Mouse (Mus musculus): ENCODE results near the gene Zfp654. TPM values are rescaled to one million over a fixed set of nuclear protein-coding genes. Genes with fewer than 3 reads are reported as not detected.

Zfp654 gene
- polyA plus RNA-seq, 1 experiment from 2014 or later = 4.3 TPM

- Histone ChIP-seq H3K4me3 (ENCODE audit: low read length) (no peak overlapping the region), H3K27ac (ENCODE audit: low read depth, low read length) (no peak overlapping the region), H3K4me1 (ENCODE audit: control insufficient read depth, insufficient read depth, low read depth, low read length) (no peaks in the 10 kb centered on the region), H3K4me2 (ENCODE audit: low read length) (no peak overlapping the region), H3K36me3 (ENCODE audit: control insufficient read depth, insufficient read depth, low read length) (peaks cover 8% of the 10 kb centered on the region), H3K9me3 (ENCODE audit: control insufficient read depth, low read length) (peaks cover 6% of the 10 kb centered on the region), H3K27me3 (replicated peaks; ENCODE audit: control insufficient read depth, insufficient read depth, low read length) (no peaks in the 10 kb centered on the region), H3K9ac (ENCODE audit: low read depth, low read length) (no peak overlapping the region)
- ATAC-seq = no peak
- WGBS = 87% methylated on average over 6 of the region's 6 CpGs
Observed at GRCm38 (mm10) chr16:64758561-64759244, 92.7 kb downstream of the Zfp654 start.

GRCm38 (mm10) chr16:64757666-64758400 is 93.6 kb downstream of the Zfp654 start:
- Histone ChIP-seq H3K36me3 (ENCODE audit: control insufficient read depth, insufficient read depth, low read length) (peaks cover under 1% of the 10 kb centered on the region), H3K27me3 (replicated peaks; ENCODE audit: control insufficient read depth, insufficient read depth, low read length) (no peaks in the 10 kb centered on the region), H3K27ac (ENCODE audit: low read depth, low read length) (no peak overlapping the region), H3K4me3 (ENCODE audit: low read length) (no peak overlapping the region), H3K9ac (ENCODE audit: low read depth, low read length) (no peak overlapping the region), H3K4me2 (ENCODE audit: low read length) (no peak overlapping the region), H3K4me1 (ENCODE audit: control insufficient read depth, insufficient read depth, low read depth, low read length) (no peaks in the 10 kb centered on the region), H3K9me3 (ENCODE audit: control insufficient read depth, low read length) (no peaks in the 10 kb centered on the region)
- 89% methylated on average over 7 of the region's 7 CpGs for WGBS
- ATAC-seq = no peak

- WGBS = 84% methylated on average over 6 of the region's 6 CpGs
- no peak for ATAC-seq
- Histone ChIP-seq H3K4me2 (ENCODE audit: low read length) (no peak overlapping the region), H3K27me3 (replicated peaks; ENCODE audit: control insufficient read depth, insufficient read depth, low read length) (no peaks in the 10 kb centered on the region), H3K9me3 (ENCODE audit: control insufficient read depth, low read length) (no peaks in the 10 kb centered on the region), H3K4me1 (ENCODE audit: control insufficient read depth, insufficient read depth, low read depth, low read length) (no peaks in the 10 kb centered on the region), H3K9ac (ENCODE audit: low read depth, low read length) (no peak overlapping the region), H3K27ac (ENCODE audit: low read depth, low read length) (no peak overlapping the region), H3K36me3 (ENCODE audit: control insufficient read depth, insufficient read depth, low read length) (no peaks in the 10 kb centered on the region), H3K4me3 (ENCODE audit: low read length) (no peak overlapping the region)
Observed at GRCm38 (mm10) chr16:64756321-64756720, 95.1 kb downstream of the Zfp654 start.

DNA sequence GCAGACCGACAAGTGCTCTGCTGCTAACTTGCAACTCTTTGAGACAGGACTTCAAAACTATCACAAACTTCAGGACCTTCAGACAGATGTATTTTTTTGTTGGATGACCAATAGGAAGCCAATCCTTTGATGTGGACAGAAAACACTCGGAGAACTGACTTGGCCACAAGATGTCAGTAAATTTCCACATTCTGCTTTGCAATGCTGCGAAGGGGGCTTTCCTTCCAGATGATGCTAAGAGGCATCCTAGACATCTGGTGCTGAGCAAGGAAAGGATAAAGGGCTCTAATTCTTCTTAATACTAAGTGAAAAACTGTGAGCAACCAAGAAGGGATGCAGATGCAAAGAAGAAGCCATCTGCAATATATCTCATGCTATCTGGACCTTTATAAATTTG is 96.7 kb downstream of the Zfp654 start:
- Histone ChIP-seq H3K4me1 (ENCODE audit: control insufficient read depth, insufficient read depth, low read depth, low read length) (no peaks in the 10 kb centered on the region), H3K4me3 (ENCODE audit: low read length) (no peak overlapping the region), H3K36me3 (ENCODE audit: control insufficient read depth, insufficient read depth, low read length) (no peaks in the 10 kb centered on the region), H3K4me2 (ENCODE audit: low read length) (no peak overlapping the region), H3K9me3 (ENCODE audit: control insufficient read depth, low read length) (no peaks in the 10 kb centered on the region), H3K9ac (ENCODE audit: low read depth, low read length) (no peak overlapping the region), H3K27ac (ENCODE audit: low read depth, low read length) (no peak overlapping the region), H3K27me3 (replicated peaks; ENCODE audit: control insufficient read depth, insufficient read depth, low read length) (no peaks in the 10 kb centered on the region)
- 44% methylated on average over 3 of the region's 3 CpGs for WGBS
- peak; percentile 82 for ATAC-seq

GRCm38 (mm10) chr16:64753990-64754742 is 97.3 kb downstream of the Zfp654 start:
- 59% methylated on average over 3 of the region's 3 CpGs for WGBS
- H3K9ac ChIP-seq (ENCODE audit: low read depth, low read length) = no peak overlapping the region
- H3K4me2 ChIP-seq (ENCODE audit: low read length) = no peak overlapping the region
- H3K4me3 ChIP-seq (ENCODE audit: low read length) = no peak overlapping the region
- H3K4me1 ChIP-seq (ENCODE audit: control insufficient read depth, insufficient read depth, low read depth, low read length) = no peaks in the 10 kb centered on the region
- ATAC-seq = no peak
- H3K27me3 ChIP-seq (replicated peaks; ENCODE audit: control insufficient read depth, insufficient read depth, low read length) = no peaks in the 10 kb centered on the region
- H3K9me3 ChIP-seq (ENCODE audit: control insufficient read depth, low read length) = no peaks in the 10 kb centered on the region
- H3K36me3 ChIP-seq (ENCODE audit: control insufficient read depth, insufficient read depth, low read length) = no peaks in the 10 kb centered on the region
- no peak overlapping the region for H3K27ac ChIP-seq (ENCODE audit: low read depth, low read length)

- Histone ChIP-seq H3K36me3 (ENCODE audit: control insufficient read depth, insufficient read depth, low read length) (no peaks in the 10 kb centered on the region), H3K4me3 (ENCODE audit: low read length) (no peak overlapping the region)
- WGBS = 9% methylated on average over 10 of the region's 10 CpGs
Observed at GRCm38 (mm10) chr16:64748237-64748636, 103.2 kb downstream of the Zfp654 start.

DNA sequence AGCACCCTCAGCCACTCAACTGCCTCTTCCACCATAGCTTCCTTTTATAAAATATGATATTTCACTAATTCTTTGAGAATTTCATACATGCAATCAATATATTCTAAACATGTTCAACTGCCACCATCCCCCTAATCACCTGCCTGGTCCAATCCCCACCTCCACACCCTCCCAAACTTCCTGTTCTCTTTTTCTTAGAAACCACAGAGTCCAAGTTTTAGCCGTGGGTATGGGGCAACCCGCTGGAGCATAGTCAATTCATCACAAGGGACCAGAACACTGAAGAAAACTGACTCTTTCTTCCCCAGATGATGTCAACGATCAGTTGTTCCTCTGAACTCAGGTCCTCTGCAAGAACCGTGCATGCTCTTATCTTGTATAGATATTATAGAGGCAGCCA is 106.4 kb downstream of the Zfp654 start:
- no peak overlapping the region for H3K9ac ChIP-seq (ENCODE audit: low read depth, low read length)
- H3K4me1 ChIP-seq (ENCODE audit: control insufficient read depth, insufficient read depth, low read depth, low read length) = no peaks in the 10 kb centered on the region
- no peak overlapping the region for H3K4me2 ChIP-seq (ENCODE audit: low read length)
- H3K9me3 ChIP-seq (ENCODE audit: control insufficient read depth, low read length) = no peaks in the 10 kb centered on the region; the same call in 1 of the 2 replicates
- no peaks in the 10 kb centered on the region for H3K36me3 ChIP-seq (ENCODE audit: control insufficient read depth, insufficient read depth, low read length)
- no peaks in the 10 kb centered on the region for H3K27me3 ChIP-seq (replicated peaks; ENCODE audit: control insufficient read depth, insufficient read depth, low read length)
- no peak for ATAC-seq
- no peak overlapping the region for H3K27ac ChIP-seq (ENCODE audit: low read depth, low read length)
- no peak overlapping the region for H3K4me3 ChIP-seq (ENCODE audit: low read length)
- 90% methylated on average over 4 of the region's 4 CpGs for WGBS

More at GRCm38 (mm10) chr16:64748237-64748636, 103.2 kb downstream of the Zfp654 start:
- no peak overlapping the region for H3K27ac ChIP-seq (ENCODE audit: low read depth, low read length)
- H3K27me3 ChIP-seq (replicated peaks; ENCODE audit: control insufficient read depth, insufficient read depth, low read length) = no peaks in the 10 kb centered on the region
- no peak overlapping the region for H3K4me2 ChIP-seq (ENCODE audit: low read length)
- 0 out of 2 replicates have a peak, but pooled peaks have one; percentile 61 for ATAC-seq
- no peaks in the 10 kb centered on the region; the same call in 1 of the 2 replicates for H3K9me3 ChIP-seq (ENCODE audit: control insufficient read depth, low read length)
- H3K9ac ChIP-seq (ENCODE audit: low read depth, low read length) = no peak overlapping the region
- no peaks in the 10 kb centered on the region for H3K4me1 ChIP-seq (ENCODE audit: control insufficient read depth, insufficient read depth, low read depth, low read length)

GRCm38 (mm10) chr16:64737289-64737688 is 114.2 kb downstream of the Zfp654 start:
- Histone ChIP-seq H3K27ac (ENCODE audit: low read depth, low read length) (no peak overlapping the region), H3K4me1 (ENCODE audit: control insufficient read depth, insufficient read depth, low read depth, low read length) (no peaks in the 10 kb centered on the region), H3K36me3 (ENCODE audit: control insufficient read depth, insufficient read depth, low read length) (no peaks in the 10 kb centered on the region), H3K4me3 (ENCODE audit: low read length) (no peak overlapping the region), H3K9me3 (ENCODE audit: control insufficient read depth, low read length) (no peaks in the 10 kb centered on the region), H3K9ac (ENCODE audit: low read depth, low read length) (no peak overlapping the region), H3K27me3 (replicated peaks; ENCODE audit: control insufficient read depth, insufficient read depth, low read length) (no peaks in the 10 kb centered on the region), H3K4me2 (ENCODE audit: low read length) (no peak overlapping the region)
- ATAC-seq = no peak
- 95% methylated on average over 5 of the region's 5 CpGs for WGBS
